Comparison of ENCODE assay signal across 10 mouse cellular contexts in genomic region chr6:121366537-121366936, GRCm38 (mm10). TPM values are rescaled to one million over a fixed set of nuclear protein-coding genes. Genes with fewer than 3 reads are reported as not detected.
DNase-seq lines count a peak whose midpoint lies in the region; ATAC-seq and TF ChIP-seq lines count a peak whose summit lies in the region.
"Not testable (repeated sequence)": the region's sequence is repeated elsewhere in the genome, so short reads cannot be mapped to it uniquely, and the experiment has no call there.
"Had no signal": no experiment of that assay in that cellular context is flagged by ENCODE, and none has a peak within 500 bp of the region (broad histone marks: within the 10 kb centered on the region; RNA-seq: fewer than 3 reads in every experiment).

No protein-coding gene starts in this region.

- not testable (repeated sequence) for H3K4me3 ChIP-seq in intestine, postnatal 0 days (ENCODE audit: low read depth, low read length); liver, adult 2 months (ENCODE audit: insufficient read depth, low read depth, low read length); midbrain, embryonic 14.5 days (replicated peaks; ENCODE audit: low read depth, low read length); stomach, postnatal 0 days (ENCODE audit: low read depth, low read length)

- H3K27me3 ChIP-seq in intestine, postnatal 0 days (replicated peaks; ENCODE audit: control insufficient read depth, insufficient read depth, low read length); liver, adult 2 months (ENCODE audit: control insufficient read depth, insufficient read depth, low read length); midbrain, embryonic 14.5 days (ENCODE audit: control insufficient read depth, insufficient read depth, low read length); stomach, postnatal 0 days (ENCODE audit: control insufficient read depth, insufficient read depth, low read length): not testable (repeated sequence)

- H3K4me2 ChIP-seq in intestine, postnatal 0 days (replicated peaks; ENCODE audit: low read depth); midbrain, embryonic 14.5 days (ENCODE audit: low read length); stomach, postnatal 0 days (replicated peaks; ENCODE audit: low read depth): not testable (repeated sequence)

- not testable (repeated sequence) for TF ChIP-seq POLR2A in liver, adult 2 months (IDR thresholded peaks at IDR 0.05; ENCODE audit: extremely low read depth, insufficient read depth, low read length)

- TF ChIP-seq EP300 in stomach, postnatal 0 days (optimal IDR thresholded peaks at IDR 0.05) = not testable (repeated sequence)

- H3K27ac ChIP-seq in intestine, postnatal 0 days (ENCODE audit: low read depth, low read length); liver, adult 2 months (replicated peaks; ENCODE audit: insufficient read depth, low read depth, low read length); midbrain, embryonic 14.5 days (replicated peaks; ENCODE audit: low read depth, low read length); stomach, postnatal 0 days (replicated peaks): not testable (repeated sequence)

- not testable (repeated sequence) for H3K36me3 ChIP-seq in intestine, postnatal 0 days (ENCODE audit: control insufficient read depth, insufficient read depth); liver, adult 2 months (ENCODE audit: control insufficient read depth, insufficient read depth, low read length); midbrain, embryonic 14.5 days (ENCODE audit: control insufficient read depth, insufficient read depth, low read length); stomach, postnatal 0 days (ENCODE audit: control insufficient read depth, insufficient read depth, low read length)

- TF ChIP-seq CTCF in intestine, postnatal 0 days (IDR thresholded peaks at IDR 0.05; ENCODE audit: low read depth) = peak; percentile 75
- TF ChIP-seq CTCF in liver, adult 2 months (IDR thresholded peaks at IDR 0.05; ENCODE audit: low read depth, low read length) = peak; percentile 63; the same call in 1 of the 2 replicates
- peak; percentile 74 for TF ChIP-seq CTCF in stomach, postnatal 0 days (IDR thresholded peaks at IDR 0.05; ENCODE audit: low read depth)

- not testable (repeated sequence) for ATAC-seq in intestine, postnatal 0 days; midbrain, embryonic 14.5 days (ENCODE audit: low FRiP score, low TSS enrichment); stomach, postnatal 0 days (ENCODE audit: low FRiP score, low TSS enrichment)

- not testable (repeated sequence) for H3K9me3 ChIP-seq in intestine, postnatal 0 days (ENCODE audit: control insufficient read depth); midbrain, embryonic 14.5 days (ENCODE audit: control insufficient read depth, low read length); stomach, postnatal 0 days (ENCODE audit: control insufficient read depth, low read length)

- 17% methylated on average over 2 of the region's 2 CpGs for WGBS in intestine, postnatal 0 days
- WGBS in liver, adult 2 months = 14% methylated on average over 2 of the region's 2 CpGs
- WGBS in midbrain, embryonic 14.5 days = 18% methylated on average over 2 of the region's 2 CpGs
- WGBS in stomach, postnatal 0 days = 11% methylated on average over 2 of the region's 2 CpGs

- H3K4me1 ChIP-seq in intestine, postnatal 0 days (replicated peaks; ENCODE audit: control insufficient read depth, insufficient read depth, low read length); liver, adult 2 months (ENCODE audit: control insufficient read depth, insufficient read depth, low read length); midbrain, embryonic 14.5 days (ENCODE audit: control insufficient read depth, insufficient read depth, low read length); stomach, postnatal 0 days (replicated peaks; ENCODE audit: control insufficient read depth, insufficient read depth): not testable (repeated sequence)

- peak; percentile 63 for DNase-seq in CD4-positive, CD25-positive, alpha-beta regulatory T cell, adult 2 months (ENCODE audit: low read depth, low spot score)
- peak; percentile 74 for DNase-seq in adrenal gland, postnatal 14 days
- peak; percentile 23 to 40 for DNase-seq in cerebellum, postnatal 14 days
- DNase-seq in gastrocnemius, adult 18-20 months (ENCODE audit: low spot score) = peak; percentile 39
- DNase-seq in liver, adult 2 months (ENCODE audit: extremely low read depth, low read depth, low spot score) = not testable (repeated sequence)
- peak; percentile 32 for DNase-seq in midbrain, embryonic 14.5 days
- peak; percentile 18 for DNase-seq in stomach, postnatal 0 days (ENCODE audit: low spot score)

- not testable (repeated sequence) for H3K9ac ChIP-seq in intestine, postnatal 0 days (ENCODE audit: low read depth, low read length); liver, adult 2 months (ENCODE audit: low read depth, low read length); midbrain, embryonic 14.5 days (replicated peaks; ENCODE audit: low read length); stomach, postnatal 0 days (ENCODE audit: low read length)

- not testable (repeated sequence) for H3K79me2 ChIP-seq in liver, adult 2 months (ENCODE audit: control insufficient read depth, insufficient read depth, low read length)

RNA-seq across cellular contexts. Expression of gene Slc6a12, which starts 23.7 kb away (rescaled TPM):
- total RNA-seq in adrenal gland, postnatal 14 days (2021) = 1.9 and 8.0 TPM in 2 replicates
- total RNA-seq in gastrocnemius, adult 18-20 months (2021) = under 1 TPM in 1 of 2 experiments, not detected in 1; 0.26 TPM
- 0.16 and 0.20 TPM in 2 replicates for polyA plus RNA-seq in intestine, postnatal 0 days (2015; fragmentation: Nextera tagmentation; extraction: Ambion mirVana)
- total RNA-seq in liver, adult 2 months (2014; rRNA removed) = 80.5 and 86.8 TPM in 2 replicates
- polyA plus RNA-seq in liver, adult 2 months (2012; rRNA removed) = 150 and 172 TPM in 2 replicates
- polyA plus RNA-seq in midbrain, embryonic 14.5 days (2014; fragmentation: Nextera tagmentation; extraction: Ambion mirVana) = 1.6 TPM in 1 of 2 replicates, not detected in the other
- polyA plus RNA-seq in stomach, postnatal 0 days (2015; fragmentation: Nextera tagmentation; extraction: Ambion mirVana) = 0.11 and 0.17 TPM in 2 replicates
- total RNA-seq: heart, postnatal 10 days had no signal
- polyA plus RNA-seq: erythroblast, embryonic 14.5 days had no signal

Comparison
In these comparisons a context has a peak if more than half of its experiments do, and no peak if none do; other contexts are left out.
1. RNA of gene Slc6a12, which starts 23.7 kb away (polyA plus RNA-seq): 150 to 172 TPM in liver, adult 2 months; 1.6 TPM in midbrain, embryonic 14.5 days, 0.16 to 0.20 TPM in intestine, postnatal 0 days and 0.11 to 0.17 TPM in stomach, postnatal 0 days; every median in the first group is over 10 times any median in the second.
2. Peak in every context shown above with its lines, with median percentiles within 50 percentile points of each other: CTCF ChIP-seq.